Mouse (Mus musculus): ENCODE measurements around the gene Pank4. TPM values are rescaled to one million over a fixed set of nuclear protein-coding genes. Genes with fewer than 3 reads are reported as not detected.

The Pank4 gene
- 10 to 100 TPM; 34.5 to 39.8 TPM for total RNA-seq (2021)

DNA sequence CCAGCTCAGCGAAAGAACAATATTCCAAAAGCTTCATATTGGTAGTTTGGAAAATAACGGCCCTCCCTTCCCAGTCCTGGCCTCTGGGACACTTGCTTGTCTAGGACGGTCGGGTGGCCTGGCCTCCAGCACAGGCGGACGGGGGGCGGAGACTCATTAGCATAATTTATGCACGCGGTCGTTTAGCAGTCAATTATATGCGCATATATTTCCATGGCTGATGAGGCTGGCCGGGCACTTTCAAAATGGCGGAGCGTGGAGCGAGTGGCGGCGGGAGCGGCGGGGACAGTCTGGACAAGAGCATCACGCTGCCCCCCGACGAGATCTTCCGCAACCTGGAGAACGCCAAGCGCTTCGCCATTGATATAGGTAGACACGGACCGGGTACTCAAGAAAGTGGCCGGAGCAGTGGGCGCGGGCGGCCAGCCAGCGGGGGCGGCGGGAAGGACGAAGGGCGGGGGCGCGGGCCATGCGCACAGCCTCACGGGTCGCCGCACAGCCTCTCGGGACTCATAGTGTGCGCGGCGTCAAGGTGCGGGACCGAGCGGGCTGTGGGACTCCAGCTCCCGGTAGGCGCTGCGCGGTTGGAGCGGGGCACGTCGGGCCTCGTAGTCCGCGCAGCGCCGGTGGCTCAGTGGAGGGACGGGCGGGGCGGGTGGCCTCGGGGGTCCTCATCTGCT lies at the start of gene Pank4:
Gene Pank4, plus strand, starts transcription at position 223 of the 680 bp plus-strand sequence.
- peak; percentile 92 for DNase-seq
- intact Hi-C loops (cut with DNase I), result no loop called here

DNA sequence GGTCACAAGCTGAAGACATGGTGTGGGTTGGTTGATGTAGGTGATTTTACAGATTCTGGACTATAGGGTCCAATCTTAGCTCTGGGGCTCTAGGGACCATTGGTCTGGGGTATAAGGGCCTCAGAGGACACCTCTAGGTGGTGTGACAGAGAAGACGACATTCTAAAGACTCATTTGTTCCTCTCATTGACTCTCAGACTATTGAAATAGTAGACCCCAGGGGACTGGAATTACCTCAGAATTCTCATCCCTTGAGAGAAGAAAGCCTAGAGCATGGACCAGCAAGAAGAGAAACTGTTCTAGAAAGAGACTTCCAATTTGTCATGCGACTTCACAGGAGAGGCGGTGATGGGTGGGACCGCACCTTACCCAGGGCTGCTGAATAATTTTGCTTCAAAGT lies 49.7 kb upstream of the Pank4 start:
- intact Hi-C loops (cut with DNase I), result no loop called here
- DNase-seq, result no peak

GRCm38 (mm10) chr4:154914707-154915106 lies 49.2 kb upstream of the Pank4 start:
- DNase-seq, result no peak
- intact Hi-C loops (cut with DNase I), result no loop called here

DNA sequence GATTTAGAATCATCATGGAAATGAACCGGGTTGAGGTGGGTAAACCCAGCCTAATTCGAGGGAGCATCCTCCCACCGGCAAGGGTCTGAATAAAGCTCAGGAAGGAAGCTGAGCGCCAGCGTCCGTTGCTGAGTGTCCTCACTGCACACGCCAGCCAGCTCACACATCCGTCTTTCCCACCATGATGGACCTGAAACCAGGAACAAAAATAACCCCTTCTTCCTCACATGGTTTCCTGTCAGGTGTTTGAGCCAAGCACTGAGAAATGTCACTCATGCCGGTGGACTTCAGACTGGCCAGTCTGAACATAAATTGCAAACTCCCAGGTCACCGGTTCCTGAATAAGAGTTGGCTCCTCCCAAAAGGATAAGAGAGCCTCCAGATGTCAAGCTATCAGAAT lies 48.6 kb upstream of the Pank4 start:
- DNase-seq, result no peak
- intact Hi-C loops (cut with DNase I), result no loop called here

DNA sequence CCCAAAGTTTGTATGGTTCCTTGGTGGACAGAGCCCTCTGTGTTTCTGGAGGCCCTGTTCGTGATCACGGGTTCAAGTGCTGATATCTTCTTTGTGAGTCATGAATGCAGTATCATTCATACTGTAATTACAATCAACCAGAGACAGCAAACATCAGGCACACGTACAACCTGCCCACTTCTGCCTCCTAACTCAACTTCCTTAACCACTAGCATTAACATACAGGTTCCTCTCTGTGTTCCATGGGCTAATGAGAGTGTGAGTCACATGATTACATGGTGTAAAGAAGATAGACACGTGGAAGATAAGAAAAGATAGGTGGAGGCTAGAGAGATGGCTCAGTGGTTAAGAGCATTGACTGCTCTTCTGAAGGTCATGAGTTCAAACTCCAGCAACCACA lies 47.3 kb upstream of the Pank4 start:
- no peak for DNase-seq
- intact Hi-C loops (cut with DNase I), result no loop called here

DNA sequence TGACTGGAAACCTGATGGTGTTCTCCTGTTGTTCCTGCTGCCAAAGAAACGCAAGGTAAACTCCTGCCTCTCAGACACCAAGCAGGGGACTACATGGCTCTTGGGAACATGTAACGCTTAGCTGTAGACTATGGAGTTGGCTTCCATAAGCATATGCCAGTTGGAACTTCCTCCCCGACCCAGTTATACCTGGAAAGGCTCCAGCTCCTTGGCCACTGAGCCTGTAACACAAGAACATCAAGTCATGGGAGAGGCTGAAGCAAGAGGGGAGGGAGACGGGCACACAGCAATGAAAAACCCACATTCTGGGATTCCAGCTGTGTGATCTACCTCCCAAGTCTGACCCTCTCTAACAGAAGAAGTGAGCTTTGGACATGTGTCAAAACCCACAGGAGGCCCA lies 41.6 kb upstream of the Pank4 start:
- intact Hi-C loops (cut with DNase I), result no loop called here
- DNase-seq, result no peak

DNA sequence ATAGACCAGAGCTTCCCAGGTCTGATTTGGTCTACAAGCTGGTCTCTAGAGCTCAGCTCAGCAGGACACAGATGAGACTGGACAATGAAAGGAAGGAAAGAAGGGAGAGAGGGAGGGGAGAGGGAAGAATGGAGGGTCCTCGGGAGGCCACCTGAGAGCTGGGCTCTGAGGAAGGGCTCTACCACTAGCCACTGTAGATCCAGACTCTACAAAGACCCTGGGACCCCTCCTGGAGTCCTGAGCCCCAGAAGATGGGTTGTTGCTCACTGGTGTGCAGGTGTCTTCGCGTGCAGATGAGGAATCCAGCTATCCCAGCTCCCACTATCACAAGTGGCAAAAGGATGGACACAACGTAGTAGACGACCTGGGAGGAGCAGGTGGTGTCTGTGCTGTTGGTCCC lies 41.0 kb upstream of the Pank4 start:
- DNase-seq, result no peak
- intact Hi-C loops (cut with DNase I), result no loop called here

GRCm38 (mm10) chr4:154925413-154925812 lies 38.5 kb upstream of the Pank4 start:
- intact Hi-C loops (cut with DNase I), result no loop called here

GRCm38 (mm10) chr4:154926969-154927898 lies 36.7 kb upstream of the Pank4 start:
- DNase-seq, result no peak
- intact Hi-C loops (cut with DNase I), result no loop called here

More at GRCm38 (mm10) chr4:154925413-154925812, 38.5 kb upstream of the Pank4 start:
- DNase-seq, result no peak

GRCm38 (mm10) chr4:154927899-154928337 lies 36.0 kb upstream of the Pank4 start:
- intact Hi-C loops (cut with DNase I), result no loop called here
- no peak for DNase-seq

DNA sequence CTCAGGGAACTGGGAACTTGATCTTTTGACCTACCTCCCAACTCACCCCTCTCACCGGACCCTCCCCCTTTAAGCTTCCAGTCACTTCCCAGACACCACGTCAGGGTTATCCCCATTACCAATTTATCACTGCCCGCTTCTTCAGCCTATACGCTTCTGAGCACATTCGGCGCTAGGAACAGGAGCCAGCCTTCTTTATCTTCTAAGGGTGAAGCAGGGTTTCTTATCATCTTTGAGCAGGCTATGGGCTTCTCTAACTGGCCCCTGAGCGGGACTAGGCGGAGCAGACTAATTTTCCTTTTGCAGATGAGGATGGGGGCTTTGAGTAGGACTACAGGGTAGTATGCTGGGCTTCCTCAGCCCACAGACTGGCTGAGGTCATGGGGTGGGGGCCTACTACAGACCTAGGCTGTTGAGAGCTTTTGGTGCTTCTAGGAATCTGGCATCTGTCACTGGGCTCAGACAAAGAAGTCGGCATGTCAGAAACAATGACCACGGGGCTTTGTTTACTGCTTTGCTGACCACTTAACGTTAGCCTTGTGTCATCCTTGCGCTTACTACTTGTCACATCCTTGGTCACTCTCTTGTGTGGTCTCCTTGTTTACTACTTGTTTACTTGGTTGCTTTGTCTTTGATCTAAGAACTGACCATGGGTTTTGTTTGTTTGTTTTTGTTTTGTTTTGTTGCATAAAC lies 35.4 kb upstream of the Pank4 start, which contains the start of gene Tnfrsf14:
Gene Tnfrsf14, minus strand, starts transcription at position 169 of the 693 bp plus-strand sequence.
- intact Hi-C loops (cut with DNase I), result no loop called here
- no peak for DNase-seq

DNA sequence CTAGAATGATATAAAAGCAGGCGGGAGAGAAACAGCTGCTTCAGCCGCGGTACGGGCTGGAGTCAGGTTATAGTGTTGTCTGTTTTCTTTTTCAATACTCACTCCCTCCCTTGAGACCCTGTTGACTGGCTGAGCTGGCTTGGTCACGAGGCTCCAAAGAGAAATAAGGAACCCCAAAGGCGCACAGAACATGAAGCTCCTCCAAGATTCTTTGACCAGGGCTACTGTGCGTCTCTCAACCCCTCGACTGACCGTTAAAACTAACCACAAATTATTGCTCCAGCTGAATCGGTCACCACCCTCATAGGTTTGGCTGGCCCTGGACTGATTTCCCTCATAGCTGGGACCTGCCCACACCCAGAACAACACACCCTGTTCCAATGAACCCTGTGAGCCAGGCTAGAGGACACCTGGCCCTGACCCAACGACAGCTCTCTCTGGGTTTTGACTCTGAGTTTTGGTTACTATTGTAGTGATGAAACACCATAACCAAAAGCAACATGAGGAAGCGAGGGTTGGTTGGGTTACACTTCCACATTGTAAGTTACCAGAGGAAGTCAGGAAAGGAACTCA lies 34.7 kb upstream of the Pank4 start:
- intact Hi-C loops (cut with DNase I), result no loop called here
- no peak for DNase-seq

- intact Hi-C loops (cut with DNase I), result no loop called here
- DNase-seq, result no peak
Observed at GRCm38 (mm10) chr4:154933306-154933907, 30.5 kb upstream of the Pank4 start.

DNA sequence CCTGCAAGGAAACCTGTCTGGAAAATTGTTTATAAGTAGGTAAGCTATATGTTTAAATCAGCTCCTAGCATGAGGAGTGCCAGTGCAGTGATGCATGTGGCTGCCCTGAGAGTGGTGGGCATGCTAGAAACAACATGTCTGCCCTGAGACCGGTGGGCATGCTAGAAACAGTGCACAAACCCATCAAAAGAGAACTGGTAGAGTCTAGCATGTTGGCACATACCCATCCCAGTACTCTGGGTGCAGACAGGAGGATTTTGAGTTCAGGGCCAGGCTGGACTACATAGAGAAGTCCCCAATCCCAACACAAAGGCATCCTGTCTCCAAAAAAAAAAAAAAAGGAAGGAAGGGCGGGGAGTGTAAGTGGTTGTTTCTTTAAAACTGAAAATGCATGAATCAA lies 29.1 kb upstream of the Pank4 start:
- intact Hi-C loops (cut with DNase I), result no loop called here
- no peak for DNase-seq

- intact Hi-C loops (cut with DNase I), result no loop called here
- no peak for DNase-seq
Observed at GRCm38 (mm10) chr4:154935788-154936187, 28.1 kb upstream of the Pank4 start.

GRCm38 (mm10) chr4:154936542-154937255 lies 27.2 kb upstream of the Pank4 start:
- DNase-seq, result no peak
- intact Hi-C loops (cut with DNase I), result no loop called here

DNA sequence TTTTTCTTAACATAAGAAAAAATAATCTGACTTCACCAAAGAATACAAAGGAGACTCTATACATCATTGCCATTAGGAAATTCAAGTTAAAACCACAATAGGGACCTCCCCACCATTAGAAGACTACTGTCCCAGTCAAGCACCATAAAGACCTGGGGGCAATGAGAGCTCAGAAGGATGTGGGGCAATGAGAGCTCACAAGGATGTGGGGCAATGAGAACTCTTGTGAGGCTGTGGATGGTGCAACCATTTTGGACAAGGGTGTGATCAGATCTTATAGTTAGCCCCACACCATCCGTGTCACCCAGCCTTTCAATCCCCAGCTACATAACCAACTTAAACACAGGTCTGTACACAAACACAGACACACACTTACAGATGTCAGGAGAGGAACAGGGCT lies 26.2 kb upstream of the Pank4 start:
- DNase-seq, result no peak
- intact Hi-C loops (cut with DNase I), result no loop called here

DNA sequence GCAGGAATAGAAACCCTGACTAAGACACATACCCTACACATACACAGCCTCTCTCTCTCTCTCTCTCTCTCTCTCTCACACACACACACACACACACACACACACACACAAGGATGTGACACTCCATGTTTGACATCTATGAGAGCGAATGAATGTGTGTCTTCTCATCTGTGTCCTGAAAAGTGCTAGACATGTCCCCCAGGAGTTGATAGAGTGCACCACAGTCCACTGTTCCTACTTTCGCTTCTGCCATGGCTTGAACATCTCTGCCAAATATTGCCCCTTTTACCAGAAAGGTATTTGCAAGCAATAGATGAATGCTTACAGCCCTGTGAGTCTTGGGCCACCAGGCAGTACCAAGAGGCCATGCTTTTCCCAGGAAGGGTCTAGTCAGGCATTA lies 23.8 kb upstream of the Pank4 start:
- intact Hi-C loops (cut with DNase I), result loop anchor here (10.0 kb wide), 1 partner anchor 65 kb away; no protein-coding TSS in a partner anchor

GRCm38 (mm10) chr4:154941831-154942230 lies 22.1 kb upstream of the Pank4 start:
- no peak for DNase-seq
- intact Hi-C loops (cut with DNase I), result loop anchor here (10.0 kb wide), 1 partner anchor 67 kb away; no protein-coding TSS in a partner anchor

More for the DNA sequence above, 23.8 kb upstream of the Pank4 start:
- DNase-seq, result no peak
